Mouse (Mus musculus): Measurements from ENCODE around the gene Csnk1g1. TPM values are rescaled to one million over a fixed set of nuclear protein-coding genes. Genes with fewer than 3 reads are reported as not detected.
A peak's percentile ranks its signal among the peaks of the same experiment; 100 is the strongest.

Gene Csnk1g1
- 20.8 and 21.8 TPM in 2 replicates for polyA plus RNA-seq (2015; fragmentation: Nextera tagmentation; extraction: Ambion mirVana)

- Histone ChIP-seq H3K4me2 (peak within 1 kb of the TSS; percentile 86), H3K9ac (peak within 1 kb of the TSS; percentile 87), H3K4me1 (peaks cover 16% of the 10 kb centered on the region), H3K27ac (peak within 1 kb of the TSS; percentile 80), H3K4me3 (peak within 1 kb of the TSS; percentile 82), H3K9me3 (replicated peaks) (no peaks in the 10 kb centered on the region), H3K36me3 (ENCODE audit: poor library complexity, severe bottlenecking) (peaks cover 10% of the 10 kb centered on the region; the same call in 1 of the 2 replicates), H3K27me3 (no peaks in the 10 kb centered on the region)
- ATAC-seq, result peak; percentile 99
- WGBS, result under 1% methylated on average over 37 of the region's 38 CpGs
These were observed at the start of gene Csnk1g1, which contains the start of gene Trip4 for GRCm38 (mm10) chr9:65908394-65909300. Csnk1g1 (plus strand) TSS chr9:65908924. Trip4 (minus strand) TSS chr9:65908794.

GRCm38 (mm10) chr9:65859656-65860055, 49.1 kb upstream of the Csnk1g1 start:
- Histone ChIP-seq H3K36me3 (ENCODE audit: poor library complexity, severe bottlenecking) (peaks cover 53% of the 10 kb centered on the region), H3K27ac (no peak overlapping the region), H3K9ac (no peak overlapping the region), H3K4me1 (no peaks in the 10 kb centered on the region), H3K27me3 (no peaks in the 10 kb centered on the region), H3K9me3 (replicated peaks) (no peaks in the 10 kb centered on the region), H3K4me2 (no peak overlapping the region), H3K4me3 (no peak overlapping the region)
- no peak for ATAC-seq
- 75% methylated on average over 1 of the region's 1 CpGs for WGBS

GRCm38 (mm10) chr9:65884564-65885315, 24.0 kb upstream of the Csnk1g1 start:
- H3K27me3 ChIP-seq, result no peaks in the 10 kb centered on the region
- H3K4me1 ChIP-seq, result peaks cover 13% of the 10 kb centered on the region
- no peaks in the 10 kb centered on the region for H3K9me3 ChIP-seq (replicated peaks)
- H3K4me2 ChIP-seq, result peak overlapping the region; percentile 72
- peak; percentile 95 for ATAC-seq
- H3K4me3 ChIP-seq, result peak overlapping the region; percentile 59
- WGBS, result under 1% methylated on average over 37 of the region's 37 CpGs
- peak overlapping the region; percentile 16; the same call in 1 of the 2 replicates for H3K27ac ChIP-seq
- peak overlapping the region; percentile 75 for H3K9ac ChIP-seq
- H3K36me3 ChIP-seq (ENCODE audit: poor library complexity, severe bottlenecking), result peaks cover 6% of the 10 kb centered on the region; the same call in 1 of the 2 replicates

GRCm38 (mm10) chr9:65890143-65890628, 18.5 kb upstream of the Csnk1g1 start, which contains the start of gene Pclaf:
Pclaf (plus strand) TSS chr9:65890237.
- no peak within 1 kb of the TSS for H3K27ac ChIP-seq
- peak within 1 kb of the TSS; percentile 66 for H3K9ac ChIP-seq
- peak within 1 kb of the TSS; percentile 58 for H3K4me3 ChIP-seq
- H3K4me2 ChIP-seq, result peak within 1 kb of the TSS; percentile 78
- H3K36me3 ChIP-seq (ENCODE audit: poor library complexity, severe bottlenecking), result peaks cover 24% of the 10 kb centered on the region
- no peaks in the 10 kb centered on the region for H3K27me3 ChIP-seq
- H3K4me1 ChIP-seq, result peaks cover 22% of the 10 kb centered on the region
- no peaks in the 10 kb centered on the region for H3K9me3 ChIP-seq (replicated peaks)
- ATAC-seq, result peak; percentile 93
- WGBS, result 0% methylated on average over 21 of the region's 21 CpGs

- Histone ChIP-seq H3K4me1 (peaks cover 17% of the 10 kb centered on the region), H3K9me3 (replicated peaks) (no peaks in the 10 kb centered on the region), H3K4me2 (peak overlapping the region; percentile 78), H3K27ac (no peak overlapping the region), H3K36me3 (ENCODE audit: poor library complexity, severe bottlenecking) (peaks cover 32% of the 10 kb centered on the region), H3K4me3 (peak overlapping the region; percentile 58), H3K27me3 (no peaks in the 10 kb centered on the region), H3K9ac (peak overlapping the region; percentile 66)
- no peak for ATAC-seq
- WGBS, result 4% methylated on average over 5 of the region's 5 CpGs
These were observed 17.6 kb upstream of the Csnk1g1 start for GRCm38 (mm10) chr9:65891126-65891525.

GRCm38 (mm10) chr9:65896977-65897376, 11.7 kb upstream of the Csnk1g1 start:
- no peaks in the 10 kb centered on the region for H3K9me3 ChIP-seq (replicated peaks)
- no peak overlapping the region for H3K27ac ChIP-seq
- ATAC-seq, result no peak
- WGBS, result 88% methylated on average over 2 of the region's 2 CpGs
- no peaks in the 10 kb centered on the region for H3K4me1 ChIP-seq
- H3K36me3 ChIP-seq (ENCODE audit: poor library complexity, severe bottlenecking), result peaks cover 62% of the 10 kb centered on the region
- no peaks in the 10 kb centered on the region for H3K27me3 ChIP-seq
- no peak overlapping the region for H3K4me2 ChIP-seq
- no peak overlapping the region for H3K4me3 ChIP-seq
- H3K9ac ChIP-seq, result no peak overlapping the region

GRCm38 (mm10) chr9:65902879-65903278, 5.8 kb upstream of the Csnk1g1 start:
- WGBS, result 86% methylated on average over 3 of the region's 3 CpGs
- H3K9me3 ChIP-seq (replicated peaks), result no peaks in the 10 kb centered on the region
- peaks cover 33% of the 10 kb centered on the region for H3K36me3 ChIP-seq (ENCODE audit: poor library complexity, severe bottlenecking)
- H3K4me3 ChIP-seq, result no peak overlapping the region
- no peak overlapping the region for H3K9ac ChIP-seq
- H3K4me1 ChIP-seq, result peaks cover 5% of the 10 kb centered on the region
- no peak for ATAC-seq
- no peak overlapping the region for H3K4me2 ChIP-seq
- no peak overlapping the region for H3K27ac ChIP-seq
- H3K27me3 ChIP-seq, result no peaks in the 10 kb centered on the region

- H3K9me3 ChIP-seq (replicated peaks), result no peaks in the 10 kb centered on the region
- H3K4me1 ChIP-seq, result peaks cover 8% of the 10 kb centered on the region
- H3K9ac ChIP-seq, result no peak overlapping the region
- H3K4me3 ChIP-seq, result no peak overlapping the region
- no peak overlapping the region for H3K4me2 ChIP-seq
- H3K27ac ChIP-seq, result no peak overlapping the region
- H3K27me3 ChIP-seq, result no peaks in the 10 kb centered on the region
- H3K36me3 ChIP-seq (ENCODE audit: poor library complexity, severe bottlenecking), result peaks cover 31% of the 10 kb centered on the region
- ATAC-seq, result no peak
These were observed 5.3 kb upstream of the Csnk1g1 start for GRCm38 (mm10) chr9:65903419-65903818.

GRCm38 (mm10) chr9:65909301-65909801, 627 bp downstream of the Csnk1g1 start:
- peak overlapping the region; percentile 80 for H3K27ac ChIP-seq
- no peaks in the 10 kb centered on the region for H3K9me3 ChIP-seq (replicated peaks)
- peak overlapping the region; percentile 86 for H3K4me2 ChIP-seq
- no peaks in the 10 kb centered on the region for H3K27me3 ChIP-seq
- peaks cover 16% of the 10 kb centered on the region for H3K4me1 ChIP-seq
- under 1% methylated on average over 34 of the region's 34 CpGs for WGBS
- peak overlapping the region; percentile 87 for H3K9ac ChIP-seq
- H3K36me3 ChIP-seq (ENCODE audit: poor library complexity, severe bottlenecking), result peaks cover 7% of the 10 kb centered on the region; the same call in 1 of the 2 replicates
- peak; percentile 14 for ATAC-seq
- H3K4me3 ChIP-seq, result peak overlapping the region; percentile 82

- peaks cover 16% of the 10 kb centered on the region for H3K4me1 ChIP-seq
- WGBS, result 9% methylated on average over 4 of the region's 4 CpGs
- H3K27me3 ChIP-seq, result no peaks in the 10 kb centered on the region
- peak overlapping the region; percentile 80; the same call in 1 of the 2 replicates for H3K27ac ChIP-seq
- peak overlapping the region; percentile 86 for H3K4me2 ChIP-seq
- H3K4me3 ChIP-seq, result peak overlapping the region; percentile 82
- no peaks in the 10 kb centered on the region for H3K9me3 ChIP-seq (replicated peaks)
- ATAC-seq, result no peak
- H3K36me3 ChIP-seq (ENCODE audit: poor library complexity, severe bottlenecking), result peaks cover 7% of the 10 kb centered on the region; the same call in 1 of the 2 replicates
- peak overlapping the region; percentile 87 for H3K9ac ChIP-seq
These were observed 1.1 kb downstream of the Csnk1g1 start for GRCm38 (mm10) chr9:65909837-65910236.

- H3K27ac ChIP-seq, result no peak overlapping the region
- H3K4me2 ChIP-seq, result no peak overlapping the region
- H3K4me1 ChIP-seq, result peaks cover 9% of the 10 kb centered on the region
- H3K36me3 ChIP-seq (ENCODE audit: poor library complexity, severe bottlenecking), result no peaks in the 10 kb centered on the region
- no peak for ATAC-seq
- no peaks in the 10 kb centered on the region for H3K9me3 ChIP-seq (replicated peaks)
- WGBS, result 60% methylated on average over 2 of the region's 2 CpGs
- H3K9ac ChIP-seq, result no peak overlapping the region
- no peak overlapping the region for H3K4me3 ChIP-seq
- H3K27me3 ChIP-seq, result no peaks in the 10 kb centered on the region
These were observed 5.3 kb downstream of the Csnk1g1 start for GRCm38 (mm10) chr9:65913976-65914375.

Measured in forebrain, embryonic 13.5 days (tissue).